Mouse (Mus musculus) cortical plate, adult 2 months (tissue): ENCODE measurements around the gene Ubl7. TPM values are rescaled to one million over a fixed set of nuclear protein-coding genes. Genes with fewer than 3 reads are reported as not detected.

Source experiments
- H3K27ac ChIP-seq: fragments of 200-500 bp; 2 replicates; pipeline ENCODE4 v1.5.1; 2012; ENCODE audit warnings: low read length, control low read depth, inconsistent platforms; ENCODE audit not compliant: insufficient read depth
- H3K4me1 ChIP-seq: fragments of 200-500 bp; 2 replicates; pipeline ENCODE4 v1.6.1; 2011; ENCODE audit warnings: low read length; ENCODE audit not compliant: control insufficient read depth, insufficient read depth
- H3K4me3 ChIP-seq: fragments of 200-500 bp; 2 replicates; pipeline ENCODE4 v1.5.1; 2011; ENCODE audit warnings: mild to moderate bottlenecking, low read length, control low read depth; ENCODE audit not compliant: insufficient read depth
- CTCF ChIP-seq: fragments of 200-500 bp; IDR thresholded peaks from 2 replicates; pipeline ENCODE4 v1.5.1; 2011; ENCODE audit warnings: mild to moderate bottlenecking, control low read depth, low read length; ENCODE audit not compliant: insufficient read depth; ENCODE audit errors: extremely low read depth
- POLR2A ChIP-seq: fragments of 200-500 bp; IDR thresholded peaks from 2 replicates; pipeline ENCODE4 v1.6.1; 2011; ENCODE audit warnings: mild to moderate bottlenecking, low read length, control low read depth; ENCODE audit not compliant: insufficient read depth; ENCODE audit errors: extremely low read depth
- polyA plus RNA-seq: library from polyadenylated mRNA; depleted of rRNA; stranded (reverse); fragments of >200 nt; gene quantifications from 2 replicates; pipeline ENCODE4 v1.2.3, GENCODE M21; 2012; rRNA removed

Gene Ubl7
- 144 and 145 TPM in 2 replicates for polyA plus RNA-seq

DNA sequence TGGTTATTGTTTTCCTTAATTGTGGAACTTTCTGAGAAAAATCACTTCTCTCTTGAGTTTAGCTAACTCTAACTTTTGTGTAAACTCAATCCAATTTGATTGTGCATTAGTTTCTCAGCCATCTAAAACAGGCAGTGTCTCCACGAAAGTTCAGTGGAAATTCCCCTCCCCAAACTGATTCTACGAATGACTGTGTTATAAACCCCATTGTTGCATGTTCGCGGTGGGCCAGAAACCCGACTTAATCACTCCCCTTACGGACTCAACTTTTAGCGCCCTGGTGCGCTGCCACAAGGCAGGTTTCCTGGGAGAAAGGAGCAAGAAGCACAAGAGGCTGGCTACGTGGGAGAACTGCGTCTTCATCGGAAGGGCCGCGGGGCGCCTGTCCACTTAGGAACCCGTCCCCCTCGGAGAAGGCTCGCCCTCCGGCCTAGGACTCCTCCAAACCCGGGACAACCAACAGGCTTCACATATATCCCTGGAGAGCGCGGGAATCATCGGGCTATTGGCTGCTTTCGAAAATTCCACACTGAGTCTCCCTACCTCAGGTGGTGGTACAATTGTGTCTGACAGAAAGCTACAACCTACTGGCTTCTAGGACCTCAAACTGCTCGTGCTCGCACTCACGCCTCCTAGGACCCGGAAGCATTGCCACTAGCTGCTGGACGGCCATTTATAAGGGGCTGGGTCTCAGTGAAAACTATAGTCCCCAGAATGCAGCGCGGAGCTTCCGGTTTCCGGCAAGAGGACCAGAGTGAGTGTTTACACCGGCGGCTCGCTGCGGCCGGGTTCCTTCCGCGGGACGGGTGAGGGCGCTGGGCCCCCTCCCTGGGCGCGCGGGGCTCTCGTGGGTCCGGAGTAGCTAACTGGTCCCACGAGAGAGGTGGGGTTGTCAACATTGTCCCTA lies at the start of gene Ubl7:
Gene Ubl7, plus strand, starts transcription at position 726 of the 907 bp plus-strand sequence.
- Histone ChIP-seq H3K4me1 (peaks cover 3% of the 10 kb centered on the region; the same call in 1 of the 2 replicates), H3K27ac (0 out of 2 replicates have a peak within 1 kb of the TSS, but pooled peaks have one; percentile 41), H3K4me3 (peak within 1 kb of the TSS; percentile 73)
- TF ChIP-seq POLR2A (peak; percentile 93), CTCF (no peak)

GRCm38 (mm10) chr9:57861951-57862471 lies 48.8 kb upstream of the Ubl7 start:
- Histone ChIP-seq H3K4me3 (no peak overlapping the region), H3K27ac (no peak overlapping the region)

DNA sequence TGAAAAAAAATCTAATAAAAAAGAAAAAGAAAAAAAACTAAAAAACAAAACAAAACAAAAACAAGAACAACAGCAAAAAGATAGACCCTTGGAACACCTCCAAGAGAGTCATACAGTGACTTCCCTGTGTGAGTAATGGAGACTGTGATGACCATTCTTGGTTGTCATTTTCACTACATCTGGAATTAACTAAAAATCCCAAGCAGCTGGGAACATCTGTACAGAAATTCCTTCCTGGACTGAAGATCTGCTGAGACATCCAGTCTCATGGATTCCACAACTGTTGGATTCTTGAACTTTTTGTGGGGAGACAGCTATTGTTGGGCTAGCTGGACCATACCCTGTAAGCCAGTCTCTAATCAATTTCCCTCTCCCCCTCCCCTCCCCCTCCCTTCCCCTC lies 46.4 kb upstream of the Ubl7 start:
- TF ChIP-seq POLR2A (no peak), CTCF (no peak)
- Histone ChIP-seq H3K4me3 (no peak overlapping the region), H3K4me1 (peaks cover 2% of the 10 kb centered on the region; the same call in 1 of the 2 replicates), H3K27ac (no peak overlapping the region)

More at GRCm38 (mm10) chr9:57861951-57862471, 48.8 kb upstream of the Ubl7 start:
- no peaks in the 10 kb centered on the region; the same call in 1 of the 2 replicates for H3K4me1 ChIP-seq
- TF ChIP-seq POLR2A (no peak), CTCF (peak; percentile 72)

GRCm38 (mm10) chr9:57866530-57866929 lies 44.2 kb upstream of the Ubl7 start:
- TF ChIP-seq CTCF (no peak), POLR2A (no peak)
- Histone ChIP-seq H3K4me1 (peaks cover 2% of the 10 kb centered on the region; the same call in 1 of the 2 replicates), H3K4me3 (no peak overlapping the region), H3K27ac (no peak overlapping the region)

DNA sequence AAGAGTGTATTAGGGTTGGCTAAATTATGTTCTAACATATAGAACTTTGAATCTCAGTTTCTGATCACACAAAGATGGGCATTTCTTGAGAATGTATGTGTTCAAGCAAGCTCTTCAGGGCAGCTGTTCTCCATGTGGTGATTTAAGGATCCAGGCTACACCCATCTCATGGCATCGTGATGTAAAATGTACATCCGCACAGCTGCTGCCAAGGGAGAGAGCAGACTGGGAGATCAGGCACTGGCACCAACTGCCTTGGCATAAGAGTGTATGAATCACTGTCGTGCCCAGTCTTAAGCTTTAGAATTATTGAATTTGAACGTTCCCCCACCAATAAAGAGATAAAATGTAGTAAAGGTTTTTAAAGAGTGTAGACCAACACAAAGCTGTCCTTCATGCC lies 43.5 kb upstream of the Ubl7 start:
- peaks cover 2% of the 10 kb centered on the region; the same call in 1 of the 2 replicates for H3K4me1 ChIP-seq
- H3K27ac ChIP-seq: no peak overlapping the region
- H3K4me3 ChIP-seq: no peak overlapping the region
- TF ChIP-seq CTCF (no peak), POLR2A (no peak)

DNA sequence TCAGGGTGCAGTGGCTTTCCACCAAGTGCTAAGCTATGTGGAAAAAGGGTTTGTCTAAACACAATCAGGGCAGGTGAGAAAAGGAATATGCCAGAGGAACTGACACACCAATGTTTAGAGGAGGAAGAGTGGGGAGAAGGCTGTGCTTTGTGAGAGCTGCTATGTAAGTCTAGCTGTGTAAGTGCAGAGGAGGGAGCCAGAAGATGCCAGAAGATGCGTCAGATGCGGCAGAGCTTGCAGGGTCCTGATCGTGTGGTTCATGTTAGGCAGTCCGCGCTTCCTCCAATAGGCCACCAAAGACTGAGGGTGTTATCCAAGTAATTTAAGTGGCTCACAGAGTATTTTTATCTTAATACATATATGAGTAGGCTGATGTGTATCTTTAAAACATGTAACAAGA lies 42.9 kb upstream of the Ubl7 start:
- H3K4me1 ChIP-seq: peaks cover 2% of the 10 kb centered on the region; the same call in 1 of the 2 replicates
- no peak overlapping the region for H3K4me3 ChIP-seq
- H3K27ac ChIP-seq: 0 out of 2 replicates have a peak overlapping the region, but pooled peaks have one; percentile 5
- TF ChIP-seq CTCF (no peak), POLR2A (no peak)

DNA sequence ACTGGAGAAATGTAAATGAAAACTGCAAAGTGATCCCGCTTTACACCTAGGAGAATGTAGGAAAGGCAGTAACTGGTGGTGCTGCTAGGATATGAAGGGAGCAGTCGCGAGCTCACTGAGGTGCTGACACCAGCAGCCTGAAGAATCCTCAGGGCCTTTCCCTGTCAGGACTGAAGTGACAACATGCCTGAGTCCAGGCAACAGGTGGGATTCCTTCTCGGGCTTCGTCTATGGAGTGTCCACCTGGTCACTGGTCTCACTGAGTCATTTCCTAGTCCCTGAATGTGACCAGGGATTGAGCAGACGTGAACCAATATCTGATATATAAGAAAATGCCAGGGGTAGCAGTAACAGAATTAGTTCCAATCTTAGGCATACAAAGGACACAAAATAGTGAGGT lies 42.0 kb upstream of the Ubl7 start:
- TF ChIP-seq CTCF (no peak), POLR2A (no peak)
- Histone ChIP-seq H3K27ac (no peak overlapping the region), H3K4me1 (peaks cover 2% of the 10 kb centered on the region; the same call in 1 of the 2 replicates), H3K4me3 (no peak overlapping the region)

- H3K4me1 ChIP-seq: peaks cover 4% of the 10 kb centered on the region
- no peak overlapping the region for H3K27ac ChIP-seq
- H3K4me3 ChIP-seq: no peak overlapping the region
- no peak for TF ChIP-seq CTCF
- TF ChIP-seq POLR2A: no peak
These were observed 40.4 kb upstream of the Ubl7 start for GRCm38 (mm10) chr9:57870273-57870816.

- H3K4me3 ChIP-seq: no peak overlapping the region
- no peak overlapping the region for H3K27ac ChIP-seq
- peaks cover 2% of the 10 kb centered on the region; the same call in 1 of the 2 replicates for H3K4me1 ChIP-seq
- TF ChIP-seq POLR2A: no peak
- TF ChIP-seq CTCF: no peak
These were observed 36.6 kb upstream of the Ubl7 start for GRCm38 (mm10) chr9:57874134-57874533.

GRCm38 (mm10) chr9:57874994-57875393 lies 35.8 kb upstream of the Ubl7 start:
- Histone ChIP-seq H3K27ac (no peak overlapping the region), H3K4me1 (peaks cover 2% of the 10 kb centered on the region; the same call in 1 of the 2 replicates), H3K4me3 (no peak overlapping the region)
- TF ChIP-seq POLR2A (no peak), CTCF (no peak)
